Mouse (Mus musculus): ENCODE measurements around the gene Carm1.
A peak's percentile ranks its signal among the peaks of the same experiment; 100 is the strongest.
"Not testable (repeated sequence)": the region's sequence is repeated elsewhere in the genome, so short reads cannot be mapped to it uniquely, and the experiment has no call there.

Gene Carm1

GRCm38 (mm10) chr9:21537009-21537408 lies 9.7 kb upstream of the Carm1 start:
- no peak for DNase-seq (ENCODE audit: extremely low spot score, low spot score)

GRCm38 (mm10) chr9:21539981-21540753 lies 6.5 kb upstream of the Carm1 start:
- DNase-seq (ENCODE audit: extremely low spot score, low spot score), result no peak

- DNase-seq (ENCODE audit: extremely low spot score, low spot score), result not testable (repeated sequence)
Observed at GRCm38 (mm10) chr9:21542001-21542400, 4.7 kb upstream of the Carm1 start.

- no peak for DNase-seq (ENCODE audit: extremely low spot score, low spot score)
Observed at GRCm38 (mm10) chr9:21545351-21545915, 1.3 kb upstream of the Carm1 start.

GRCm38 (mm10) chr9:21545916-21546788 lies 542 bp upstream of the Carm1 start:
- peak; percentile 99 for DNase-seq (ENCODE audit: extremely low spot score, low spot score)

- peak; percentile 73 for DNase-seq (ENCODE audit: extremely low spot score, low spot score)
Observed at GRCm38 (mm10) chr9:21547075-21547941, 614 bp downstream of the Carm1 start.

- no peak for DNase-seq (ENCODE audit: extremely low spot score, low spot score)
Observed at GRCm38 (mm10) chr9:21551049-21551448, 4.4 kb downstream of the Carm1 start.

GRCm38 (mm10) chr9:21553607-21554273 lies 7.0 kb downstream of the Carm1 start:
- DNase-seq (ENCODE audit: extremely low spot score, low spot score), result no peak

GRCm38 (mm10) chr9:21555198-21555742 lies 8.6 kb downstream of the Carm1 start:
- no peak for DNase-seq (ENCODE audit: extremely low spot score, low spot score)

- no peak for DNase-seq (ENCODE audit: extremely low spot score, low spot score)
Observed at GRCm38 (mm10) chr9:21556996-21557395, 10.3 kb downstream of the Carm1 start.

GRCm38 (mm10) chr9:21557556-21557955 lies 10.9 kb downstream of the Carm1 start:
- no peak for DNase-seq (ENCODE audit: extremely low spot score, low spot score)

- DNase-seq (ENCODE audit: extremely low spot score, low spot score), result no peak
Observed at GRCm38 (mm10) chr9:21558366-21558765, 11.7 kb downstream of the Carm1 start.

- DNase-seq (ENCODE audit: extremely low spot score, low spot score), result no peak
Observed at GRCm38 (mm10) chr9:21559151-21559550, 12.5 kb downstream of the Carm1 start.

- no peak for DNase-seq (ENCODE audit: extremely low spot score, low spot score)
Observed at GRCm38 (mm10) chr9:21564420-21564819, 17.7 kb downstream of the Carm1 start.

GRCm38 (mm10) chr9:21565004-21565586 lies 18.4 kb downstream of the Carm1 start:
- DNase-seq (ENCODE audit: extremely low spot score, low spot score), result no peak

- DNase-seq (ENCODE audit: extremely low spot score, low spot score), result no peak
Observed at GRCm38 (mm10) chr9:21566538-21566937, 19.8 kb downstream of the Carm1 start.

GRCm38 (mm10) chr9:21567051-21567450 lies 20.4 kb downstream of the Carm1 start:
- no peak for DNase-seq (ENCODE audit: extremely low spot score, low spot score)

- DNase-seq (ENCODE audit: extremely low spot score, low spot score), result no peak
Observed at GRCm38 (mm10) chr9:21568657-21569255, 22.1 kb downstream of the Carm1 start.

- no peak for DNase-seq (ENCODE audit: extremely low spot score, low spot score)
Observed at GRCm38 (mm10) chr9:21574012-21574801, 27.5 kb downstream of the Carm1 start.

All from neural tube, embryonic 10.5 days (tissue).